8 mouse cellular contexts compared by ENCODE assay signal in genomic region chr8:117107533-117107932, GRCm38 (mm10). TPM values are rescaled to one million over a fixed set of nuclear protein-coding genes. Genes with fewer than 3 reads are reported as not detected.
DNase-seq lines count a peak whose midpoint lies in the region; ATAC-seq and TF ChIP-seq lines count a peak whose summit lies in the region.
"Had no signal": no experiment of that assay in that cellular context is flagged by ENCODE, and none has a peak within 500 bp of the region (broad histone marks: within the 10 kb centered on the region; RNA-seq: fewer than 3 reads in every experiment).

No protein-coding gene starts in this region.

- no peak overlapping the region for H3K4me2 ChIP-seq in heart, postnatal 0 days (ENCODE audit: low read depth, low read length)

- H3K36me3 ChIP-seq in ES-E14 (ENCODE audit: control insufficient read depth, insufficient read depth, low read length, poor library complexity, severe bottlenecking), result no peaks in the 10 kb centered on the region
- H3K36me3 ChIP-seq in heart, postnatal 0 days (replicated peaks; ENCODE audit: control insufficient read depth, insufficient read depth, low read length), result no peaks in the 10 kb centered on the region
- no peaks in the 10 kb centered on the region for H3K36me3 ChIP-seq in small intestine, adult 2 months (ENCODE audit: control insufficient read depth, insufficient read depth, low read length)

- H3K27ac ChIP-seq in ES-E14 (ENCODE audit: insufficient read depth, low read depth, low read length, poor library complexity, severe bottlenecking), result no peak overlapping the region
- no peak overlapping the region for H3K27ac ChIP-seq in heart, postnatal 0 days (ENCODE audit: low read depth)
- no peak overlapping the region for H3K27ac ChIP-seq in small intestine, adult 2 months (ENCODE audit: insufficient read depth, low read depth, low read length)

- in situ Hi-C loops in ES-E14 (cut with MboI; ENCODE audit: low sequenced_read_pairs in 2 of 2, unreplicated experiment in 2 of 2), result loop anchor here in 1 of 2 experiments (5.0 kb wide), 1 partner anchor 365 kb away; no protein-coding TSS in a partner anchor

- peaks cover 0 to 8% of the 10 kb centered on the region in 2 experiments; a peak in 1 of 4 replicates for H3K4me1 ChIP-seq in ES-E14 (ENCODE audit: control insufficient read depth in 2 of 2, insufficient read depth in 2 of 2, low read length in 2 of 2, poor library complexity in 1 of 2)
- no peaks in the 10 kb centered on the region for H3K4me1 ChIP-seq in heart, postnatal 0 days (ENCODE audit: control insufficient read depth, insufficient read depth)
- H3K4me1 ChIP-seq in small intestine, adult 2 months (ENCODE audit: control insufficient read depth, insufficient read depth, insufficient read length, low read length), result peaks cover 9% of the 10 kb centered on the region; the same call in 1 of the 2 replicates

- no peaks in the 10 kb centered on the region for H3K9me3 ChIP-seq in ES-E14 (ENCODE audit: control insufficient read depth, insufficient read depth, low read depth, low read length)
- H3K9me3 ChIP-seq in heart, postnatal 0 days (replicated peaks; ENCODE audit: control insufficient read depth, low read length), result no peaks in the 10 kb centered on the region; the same call in 1 of the 2 replicates

- H3K4me3 ChIP-seq in ES-E14 (ENCODE audit: insufficient read depth in 1 of 2, low read depth in 1 of 2, low read length in 2 of 2, poor library complexity in 1 of 2, severe bottlenecking in 1 of 2), result no peak overlapping the region
- no peak overlapping the region for H3K4me3 ChIP-seq in heart, postnatal 0 days (ENCODE audit: low read depth, low read length)
- H3K4me3 ChIP-seq in small intestine, adult 2 months (ENCODE audit: low read depth, low read length), result no peak overlapping the region

- H3K9ac ChIP-seq in ES-E14 (ENCODE audit: insufficient read depth, low read depth, low read length, poor library complexity, severe bottlenecking), result no peak overlapping the region
- H3K9ac ChIP-seq in heart, postnatal 0 days (replicated peaks; ENCODE audit: low read depth, low read length), result no peak overlapping the region

- DNase-seq in ES-E14 (ENCODE audit: low read depth, low spot score), result peak; percentile 80
- DNase-seq in adrenal gland, adult 2 months, result peak; percentile 64
- peak; percentile 46 for DNase-seq in embryo, embryonic 11.5 days (ENCODE audit: low read depth, low spot score)
- DNase-seq in heart, postnatal 0 days (ENCODE audit: low spot score), result peak; percentile 30
- peak; percentile 66 to 85 for DNase-seq in layer of hippocampus, postnatal 25 days (ENCODE audit: extremely low spot score in 1 of 2, low spot score in 1 of 2)
- peak; percentile 56 to 75 for DNase-seq in lung, postnatal 4 days

- WGBS in heart, postnatal 0 days, result 16% methylated on average over 9 of the region's 9 CpGs
- WGBS in small intestine, adult 2 months, result 12% methylated on average over 9 of the region's 9 CpGs

- peak; percentile 74 for TF ChIP-seq CTCF in heart, postnatal 0 days (IDR thresholded peaks at IDR 0.05; ENCODE audit: low read depth)
- peak; percentile 90; the same call in 1 of the 2 replicates for TF ChIP-seq CTCF in small intestine, adult 2 months (IDR thresholded peaks at IDR 0.05; ENCODE audit: extremely low read depth, insufficient read length, insufficient replicate concordance, low read depth, low read length)

- TF ChIP-seq EP300 in heart, postnatal 0 days (IDR thresholded peaks at IDR 0.05; ENCODE audit: low read depth), result no peak

- ATAC-seq in heart, postnatal 0 days (ENCODE audit: insufficient read depth, low read depth), result 0 out of 2 replicates have a peak, but pooled peaks have one; percentile 17

- no peak for TF ChIP-seq POLR2A in small intestine, adult 2 months (IDR thresholded peaks at IDR 0.05; ENCODE audit: low read depth, low read length)

- no peaks in the 10 kb centered on the region for H3K27me3 ChIP-seq in heart, postnatal 0 days (ENCODE audit: control insufficient read depth, insufficient read depth, low read length)
- no peaks in the 10 kb centered on the region for H3K27me3 ChIP-seq in small intestine, adult 2 months (ENCODE audit: control insufficient read depth, insufficient read depth, low read length)

TF ChIP-seq in ES-E14, 5 proteins besides CTCF, POLR2A, EP300 and RAD21:
- TF ChIP-seq ZC3H11A (IDR thresholded peaks at IDR 0.05; ENCODE audit: borderline replicate concordance, low read depth, low read length), result no peak
- no peak for TF ChIP-seq HCFC1 (IDR thresholded peaks at IDR 0.05; ENCODE audit: borderline replicate concordance, insufficient read depth, low read length)
- TF ChIP-seq MAFK (IDR thresholded peaks at IDR 0.05; ENCODE audit: insufficient read depth, low read depth, low read length), result no peak
- TF ChIP-seq CHD2 (IDR thresholded peaks at IDR 0.05; ENCODE audit: low read depth, low read length), result no peak
- TF ChIP-seq ZNF384 (IDR thresholded peaks at IDR 0.05; ENCODE audit: low read depth, low read length), result no peak

RNA-seq across cellular contexts. Expression of gene Bco1, which starts 11.9 kb away (rescaled TPM):
- 0.09 and 0.11 TPM in 2 replicates for total RNA-seq in ES-E14 (2012; rRNA removed)
- total RNA-seq in adrenal gland, adult 2 months (2021), result under 1 TPM; 0.38 to 0.55 TPM
- polyA plus RNA-seq in adrenal gland, adult 2 months (2012; rRNA removed), result not detected in 2 replicates
- total RNA-seq in heart, postnatal 0 days (2014; rRNA removed; ENCODE audit: low replicate concordance), result not detected in 2 replicates
- not detected in 2 replicates for polyA plus RNA-seq in heart, postnatal 0 days (2015; fragmentation: Nextera tagmentation; extraction: Ambion mirVana)
- not detected for total RNA-seq in layer of hippocampus, postnatal 25 days (2021)
- polyA plus RNA-seq in small intestine, adult 2 months (2012; rRNA removed), result 0.42 and 1.4 TPM in 2 replicates

RNA-seq across cellular contexts. Expression of gene Pkd1l2, which starts 25.3 kb away (rescaled TPM):
- total RNA-seq in ES-E14 (2012; rRNA removed), result 1.5 TPM in 2 replicates
- total RNA-seq in adrenal gland, adult 2 months (2021), result 1 to 10 TPM in 1 of 2 experiments, under 1 TPM in 1; 0.93 to 2.3 TPM
- 1.1 and 1.2 TPM in 2 replicates for polyA plus RNA-seq in adrenal gland, adult 2 months (2012; rRNA removed)
- not detected in 2 replicates for total RNA-seq in heart, postnatal 0 days (2014; rRNA removed; ENCODE audit: low replicate concordance)
- polyA plus RNA-seq in heart, postnatal 0 days (2015; fragmentation: Nextera tagmentation; extraction: Ambion mirVana), result 0.01 TPM in 1 of 2 replicates, not detected in the other
- total RNA-seq in layer of hippocampus, postnatal 25 days (2021), result under 1 TPM in 1 of 2 experiments, not detected in 1; 0.10 TPM
- polyA plus RNA-seq in small intestine, adult 2 months (2012; rRNA removed), result 0.09 and 0.60 TPM in 2 replicates
- polyA plus RNA-seq: liver, embryonic 16.5 days had no signal

RNA-seq across cellular contexts. Expression of gene Gan, which starts 50.4 kb away (rescaled TPM):
- total RNA-seq in ES-E14 (2012; rRNA removed), result 6.7 and 7.9 TPM in 2 replicates
- 10 to 100 TPM in 1 of 2 experiments, 1 to 10 TPM in 1; 8.5 to 13.1 TPM for total RNA-seq in adrenal gland, adult 2 months (2021)
- polyA plus RNA-seq in adrenal gland, adult 2 months (2012; rRNA removed), result 3.4 and 4.0 TPM in 2 replicates
- total RNA-seq in heart, postnatal 0 days (2014; rRNA removed; ENCODE audit: low replicate concordance), result 3.1 and 4.0 TPM in 2 replicates
- 0.60 and 0.99 TPM in 2 replicates for polyA plus RNA-seq in heart, postnatal 0 days (2015; fragmentation: Nextera tagmentation; extraction: Ambion mirVana)
- 10 to 100 TPM; 15.0 to 18.3 TPM for total RNA-seq in layer of hippocampus, postnatal 25 days (2021)
- 2.4 and 4.6 TPM in 2 replicates for polyA plus RNA-seq in small intestine, adult 2 months (2012; rRNA removed)

Comparison
In these comparisons a context has a peak if more than half of its experiments do, and no peak if none do; other contexts are left out.
1. DNase-seq: peak in every context shown above with its lines; median percentile 80 in ES-E14; 76 in layer of hippocampus, postnatal 25 days; 66 in lung, postnatal 4 days; 64 in adrenal gland, adult 2 months; 46 in embryo, embryonic 11.5 days; 30 in heart, postnatal 0 days.